Mouse (Mus musculus) embryo, embryonic 10.5 days (tissue): ENCODE measurements around the gene Sobp.

ENCODE experiments used
- DNase-seq: peaks from one replicate; pipeline ENCODE4 v3.0.0-alpha.2; 2015; ENCODE audit warnings: low spot score

Sobp gene

DNA sequence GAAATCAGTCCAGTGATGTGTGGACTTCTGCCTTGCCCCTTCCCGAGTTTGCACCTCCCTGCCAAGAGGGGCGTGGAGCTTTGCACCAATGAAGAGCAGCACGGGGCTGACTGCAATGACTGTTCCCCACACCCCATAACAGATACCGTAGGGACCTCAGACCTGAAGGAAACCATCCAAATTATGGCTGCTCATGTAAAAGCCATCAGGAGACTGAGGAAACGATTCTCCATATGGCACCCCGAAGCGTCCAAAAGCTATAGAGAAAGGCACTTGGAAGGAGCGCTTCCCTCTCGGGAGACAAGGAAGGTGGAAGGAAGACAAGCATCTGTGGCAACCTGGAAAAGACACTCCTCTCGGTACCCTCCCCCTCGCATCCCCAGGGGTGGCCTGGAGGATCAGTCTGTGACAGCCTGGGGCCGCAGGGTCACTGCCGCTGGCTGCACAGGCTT is 180.0 kb downstream of the Sobp start:
- peak; percentile 58 for DNase-seq

DNA sequence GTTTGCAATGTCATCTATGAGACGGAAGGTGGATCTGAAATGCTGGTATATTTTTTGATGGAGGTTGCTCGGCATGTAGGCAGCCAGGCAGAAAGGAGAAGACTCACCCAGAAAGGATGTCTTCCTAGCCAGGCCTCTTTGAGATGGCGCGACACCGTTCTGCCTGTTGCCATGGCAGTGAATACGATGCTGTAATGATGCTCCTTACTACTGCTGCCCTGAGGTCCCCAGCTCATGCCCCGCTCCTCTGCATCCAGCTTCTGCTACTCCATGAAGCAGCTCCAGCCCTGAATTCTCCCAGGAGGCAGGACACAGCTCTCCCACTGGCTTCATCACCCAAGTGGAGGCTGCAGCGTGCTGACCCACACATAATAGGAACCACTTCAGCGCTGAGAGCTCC is 183.3 kb downstream of the Sobp start:
- DNase-seq, result no peak

DNA sequence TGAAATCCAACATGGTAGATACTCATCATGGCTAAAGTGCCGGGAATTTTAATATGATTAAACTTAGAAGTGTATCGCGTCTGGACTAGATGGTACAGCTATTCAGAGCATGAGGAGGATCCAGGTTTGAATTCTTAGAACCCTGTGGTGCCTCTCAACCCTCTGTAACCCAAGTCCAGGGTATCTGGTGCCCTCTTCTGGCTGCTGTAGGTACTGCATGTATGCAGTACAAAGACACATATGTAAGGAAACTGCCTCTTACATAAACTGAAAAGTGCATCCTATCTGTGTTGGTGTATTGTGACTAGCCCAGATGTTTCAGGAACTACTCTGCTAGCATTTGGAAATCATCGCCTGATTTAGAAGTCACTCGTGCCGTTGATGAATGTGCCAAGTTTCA is 184.4 kb downstream of the Sobp start:
- DNase-seq, result peak; percentile 88

- no peak for DNase-seq
Observed at GRCm38 (mm10) chr10:42988627-42989026, 185.7 kb downstream of the Sobp start.

DNA sequence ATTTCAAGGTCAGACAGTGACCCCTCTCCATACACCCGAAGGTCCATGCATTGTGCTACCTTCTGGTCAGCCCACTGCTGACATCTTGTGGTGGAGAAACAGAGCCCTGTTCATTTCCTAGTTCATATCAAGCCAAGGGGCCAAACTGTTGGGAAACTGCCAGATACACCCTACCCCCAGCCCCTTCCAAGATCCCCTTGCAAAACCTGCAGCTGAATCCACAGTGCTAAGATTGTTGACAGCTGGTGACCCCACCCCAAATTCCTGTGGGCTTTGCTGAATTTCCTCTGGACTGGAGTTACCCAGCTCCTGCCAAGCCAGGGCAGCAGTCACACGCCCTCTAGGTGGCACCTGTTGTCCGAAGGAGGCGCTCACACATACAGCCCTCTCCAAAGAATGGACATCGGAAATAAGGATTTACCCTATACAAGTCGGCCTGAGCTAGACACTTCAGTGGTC is 186.7 kb downstream of the Sobp start:
- peak; percentile 85 for DNase-seq

GRCm38 (mm10) chr10:42984886-42985285 is 189.4 kb downstream of the Sobp start:
- DNase-seq, result no peak

GRCm38 (mm10) chr10:42980999-42981757 is 193.2 kb downstream of the Sobp start:
- peak; percentile 66 for DNase-seq

DNA sequence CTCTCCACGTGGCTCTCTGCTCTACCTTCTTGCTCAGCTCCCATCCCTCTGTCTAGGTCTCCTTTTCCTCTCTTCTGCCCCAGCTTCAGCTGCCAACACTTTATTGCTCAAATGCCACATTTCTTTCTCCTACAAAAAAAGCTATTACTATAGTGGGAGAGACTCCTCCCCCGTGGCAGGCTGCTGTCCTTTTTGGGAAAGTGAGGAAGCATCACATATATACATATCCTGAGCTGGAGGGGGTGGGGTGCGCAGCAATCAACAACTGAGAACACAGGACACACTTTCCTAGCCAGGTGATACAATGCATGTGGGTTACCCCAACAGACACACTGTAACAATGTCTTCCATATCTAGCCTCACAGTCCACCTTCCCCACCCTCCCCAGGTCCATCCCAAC is 196.0 kb downstream of the Sobp start:
- DNase-seq, result no peak

GRCm38 (mm10) chr10:42976577-42976976 is 197.8 kb downstream of the Sobp start:
- no peak for DNase-seq

- DNase-seq, result no peak
Observed at GRCm38 (mm10) chr10:42973537-42973936, 200.8 kb downstream of the Sobp start.

GRCm38 (mm10) chr10:42972504-42973172 is 201.7 kb downstream of the Sobp start:
- DNase-seq, result peak; percentile 93

- DNase-seq, result no peak
Observed at GRCm38 (mm10) chr10:42968332-42968731, 206.0 kb downstream of the Sobp start.

GRCm38 (mm10) chr10:42963061-42963460 is 211.3 kb downstream of the Sobp start:
- no peak for DNase-seq

GRCm38 (mm10) chr10:42962655-42963054 is 211.7 kb downstream of the Sobp start:
- DNase-seq, result no peak

DNA sequence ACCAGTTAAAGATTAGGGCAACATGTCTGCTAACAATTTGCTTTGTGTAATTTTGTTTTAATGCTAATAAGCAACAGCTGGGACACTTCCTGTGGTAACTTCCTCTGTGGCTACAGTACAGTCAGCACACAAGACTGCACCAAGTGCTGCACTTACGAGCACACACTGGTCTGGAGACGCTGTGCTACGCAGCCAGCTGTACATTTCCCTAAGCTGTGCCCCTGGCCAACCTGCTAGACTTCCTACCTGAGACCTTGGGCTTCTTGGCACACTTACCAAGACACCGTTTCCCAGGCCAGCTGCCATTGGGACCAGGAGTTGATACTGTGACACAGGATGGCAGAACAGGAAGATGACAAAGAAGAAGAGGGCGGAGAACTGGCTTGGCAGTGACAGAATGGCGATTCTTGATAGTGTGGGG is 212.1 kb downstream of the Sobp start:
- DNase-seq, result no peak

DNA sequence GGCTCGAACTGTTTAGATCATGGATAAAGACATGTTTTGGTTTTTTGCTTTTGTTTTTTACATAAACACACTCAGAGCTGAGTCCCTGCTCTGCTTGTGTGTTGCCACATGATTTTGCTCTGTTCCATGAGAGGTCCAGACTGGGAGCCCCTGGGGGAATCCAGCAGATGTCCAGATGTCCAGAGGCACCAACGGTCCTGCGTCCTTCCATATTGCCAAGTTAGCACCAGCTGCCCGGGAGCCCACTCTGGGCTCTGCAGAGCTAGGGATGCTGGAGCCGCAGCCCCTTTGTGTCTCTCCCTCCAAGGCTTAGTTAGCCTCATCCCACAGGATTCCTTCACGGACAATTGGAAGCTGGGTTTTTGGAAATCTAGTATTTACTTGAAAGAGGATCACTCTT is 212.6 kb downstream of the Sobp start:
- no peak for DNase-seq

GRCm38 (mm10) chr10:42958686-42959085 is 215.6 kb downstream of the Sobp start:
- peak; percentile 52 for DNase-seq

DNA sequence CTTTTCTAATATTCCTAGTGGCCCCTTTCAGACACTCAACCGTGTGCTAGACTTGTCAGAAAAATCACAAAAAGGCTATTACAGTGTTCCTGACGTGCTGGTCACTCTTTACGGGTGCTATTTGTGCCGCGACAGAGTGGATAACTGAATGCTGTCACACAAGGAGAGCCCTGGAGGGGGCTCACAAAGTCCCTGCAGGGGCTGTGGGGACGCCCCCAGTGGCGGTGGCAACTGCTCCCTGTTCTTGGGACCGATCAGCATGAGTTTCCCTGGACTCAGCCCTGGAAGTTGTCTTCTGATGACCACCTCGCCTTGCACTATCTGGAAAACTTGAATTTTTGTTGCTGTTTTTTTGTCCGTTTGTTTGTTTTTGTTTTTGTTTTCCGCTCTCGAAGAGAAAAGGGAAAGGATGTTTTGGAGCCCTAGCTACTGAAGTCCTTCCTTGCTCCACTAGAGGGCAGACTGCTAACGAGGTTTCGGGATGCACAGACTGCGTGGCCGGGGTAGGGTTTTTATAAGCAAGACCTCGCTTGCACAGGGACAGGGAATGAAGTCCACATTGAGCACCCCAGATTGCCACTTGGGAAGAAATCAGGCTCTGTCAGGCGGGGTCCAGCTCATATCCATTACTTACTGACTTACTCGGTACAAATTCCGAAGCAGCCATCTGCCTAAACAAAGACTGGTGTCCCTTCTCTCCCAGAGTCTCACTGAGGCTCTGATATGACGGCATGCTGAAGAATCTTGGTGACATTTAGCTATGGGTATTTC is 216.3 kb downstream of the Sobp start:
- DNase-seq, result peak; percentile 92

DNA sequence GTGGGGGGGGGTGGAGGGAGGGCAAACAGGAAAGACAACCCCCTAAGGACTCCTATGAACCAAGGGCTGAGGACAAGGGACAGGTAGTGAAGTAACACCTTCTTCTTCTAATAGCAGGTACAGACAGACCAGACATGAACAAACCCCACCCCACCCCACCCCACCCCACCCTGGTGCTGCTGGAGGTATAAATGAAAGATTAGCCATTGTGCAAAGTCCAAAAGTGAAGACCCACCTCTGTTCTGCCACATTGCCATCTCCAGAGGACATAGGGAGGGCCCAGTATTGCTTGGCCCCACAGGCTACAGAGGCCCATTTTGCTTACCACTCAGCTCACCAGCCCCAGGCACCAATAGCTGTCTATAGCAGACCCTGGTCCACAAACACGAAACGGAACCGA is 219.1 kb downstream of the Sobp start:
- no peak for DNase-seq

DNA sequence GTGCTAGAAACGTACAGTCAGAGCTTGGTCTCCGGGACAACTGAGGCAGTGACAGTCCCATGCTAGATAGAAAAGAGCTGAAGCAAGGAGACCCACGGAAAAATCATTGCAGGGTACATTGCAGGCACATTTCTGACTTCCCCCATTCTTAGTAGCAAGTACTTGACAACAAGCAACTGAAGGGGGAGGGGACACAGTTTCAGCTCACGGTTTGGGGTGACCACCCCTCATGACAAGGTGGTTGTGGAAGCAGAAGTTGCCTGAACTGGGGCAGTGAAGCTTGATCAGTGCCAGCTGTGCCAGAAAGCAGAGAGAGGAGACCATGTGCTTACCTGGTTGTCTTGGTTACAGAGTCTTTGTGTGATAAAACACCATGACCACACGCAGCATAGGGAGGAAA is 220.7 kb downstream of the Sobp start:
- DNase-seq, result no peak
